Mouse (Mus musculus): ENCODE data around the gene Fkrp.

The Fkrp gene

GRCm38 (mm10) chr7:16816475-16817122, at the start of gene Fkrp:
TSS of gene Fkrp (minus strand) at chr7:16816732.
- DNase-seq (ENCODE audit: low read depth, low spot score), result no peak

- DNase-seq (ENCODE audit: low read depth, low spot score), result no peak
Observed at GRCm38 (mm10) chr7:16859902-16860651, 43.5 kb upstream of the Fkrp start.

- DNase-seq (ENCODE audit: low read depth, low spot score), result no peak
Observed at GRCm38 (mm10) chr7:16858336-16858735, 41.8 kb upstream of the Fkrp start.

GRCm38 (mm10) chr7:16853302-16853831, 36.8 kb upstream of the Fkrp start:
- DNase-seq (ENCODE audit: low read depth, low spot score), result no peak

- DNase-seq (ENCODE audit: low read depth, low spot score), result no peak
Observed at GRCm38 (mm10) chr7:16851636-16852035, 35.1 kb upstream of the Fkrp start.

GRCm38 (mm10) chr7:16848579-16848978, 32.0 kb upstream of the Fkrp start:
- no peak for DNase-seq (ENCODE audit: low read depth, low spot score)

GRCm38 (mm10) chr7:16847507-16847906, 31.0 kb upstream of the Fkrp start:
- no peak for DNase-seq (ENCODE audit: low read depth, low spot score)

- DNase-seq (ENCODE audit: low read depth, low spot score), result no peak
Observed at GRCm38 (mm10) chr7:16846775-16847174, 30.2 kb upstream of the Fkrp start.

- DNase-seq (ENCODE audit: low read depth, low spot score), result no peak
Observed at GRCm38 (mm10) chr7:16845820-16846167, 29.3 kb upstream of the Fkrp start.

- DNase-seq (ENCODE audit: low read depth, low spot score), result no peak
Observed at GRCm38 (mm10) chr7:16845072-16845819, 28.7 kb upstream of the Fkrp start.

GRCm38 (mm10) chr7:16844696-16845071, 28.2 kb upstream of the Fkrp start:
- DNase-seq (ENCODE audit: low read depth, low spot score), result no peak

- no peak for DNase-seq (ENCODE audit: low read depth, low spot score)
Observed at GRCm38 (mm10) chr7:16843441-16844171, 27.1 kb upstream of the Fkrp start.

- DNase-seq (ENCODE audit: low read depth, low spot score), result peak; percentile 73
Observed at GRCm38 (mm10) chr7:16842645-16843063, 26.1 kb upstream of the Fkrp start, which contains the start of gene Prkd2. TSS of gene Prkd2 (plus strand) at chr7:16842902.

- no peak for DNase-seq (ENCODE audit: low read depth, low spot score)
Observed at GRCm38 (mm10) chr7:16841561-16842560, 25.3 kb upstream of the Fkrp start.

GRCm38 (mm10) chr7:16841078-16841477, 24.5 kb upstream of the Fkrp start:
- no peak for DNase-seq (ENCODE audit: low read depth, low spot score)

GRCm38 (mm10) chr7:16840109-16840491, 23.6 kb upstream of the Fkrp start:
- DNase-seq (ENCODE audit: low read depth, low spot score), result no peak

GRCm38 (mm10) chr7:16839427-16840108, 23.0 kb upstream of the Fkrp start:
- no peak for DNase-seq (ENCODE audit: low read depth, low spot score)

- DNase-seq (ENCODE audit: low read depth, low spot score), result no peak
Observed at GRCm38 (mm10) chr7:16838804-16839426, 22.4 kb upstream of the Fkrp start.
